Mouse (Mus musculus) small intestine, adult 10 weeks (tissue): Measurements from ENCODE around the gene F2rl3. TPM values are rescaled to one million over a fixed set of nuclear protein-coding genes. Genes with fewer than 3 reads are reported as not detected.

ENCODE experiments used
- polyA plus RNA-seq: library from polyadenylated mRNA; stranded (reverse); fragments of 350-450 nt; fragmentation: Illumina TruSeq; extraction: RNeasy Lipid Tissue Mini Kit (QIAGEN cat#74804); gene quantifications from one replicate; pipeline ENCODE4 v1.2.3, GENCODE M21; 2014; ENCODE audit warnings: low replicate concordance

F2rl3 gene
- polyA plus RNA-seq = 0.56 TPM

GRCm38 (mm10) chr8:72761322-72762051 is at the start of gene F2rl3:
F2rl3 (plus strand) TSS chr8:72761880.

GRCm38 (mm10) chr8:72722769-72723650 is 38.7 kb upstream of the F2rl3 start, which contains the start of gene Sin3b:
Sin3b (plus strand) TSS chr8:72723285.

Other genes starting within 250 kb of the F2rl3 start
- gene Med26, start 213.6 kb upstream of the F2rl3 start, polyA plus RNA-seq = 1.1 TPM
- gene Smim7, start 190.8 kb upstream of the F2rl3 start, polyA plus RNA-seq = 31.6 TPM
- gene Tmem38a, start 189.8 kb upstream of the F2rl3 start, polyA plus RNA-seq = 0.45 TPM
- gene Nwd1, start 115.2 kb upstream of the F2rl3 start, polyA plus RNA-seq = 0.04 TPM
- 5.0 TPM for gene Sin3b, start 38.6 kb upstream of the F2rl3 start, polyA plus RNA-seq